Mouse (Mus musculus) limb, embryonic 11.5 days (tissue): Measurements from ENCODE around the gene Wdr4. TPM values are rescaled to one million over a fixed set of nuclear protein-coding genes. Genes with fewer than 3 reads are reported as not detected.

Experiments
- ATAC-seq: fragments of 200-750 bp; cut with Nextera tagmentation; 2 replicates; pipeline ENCODE4 v1.8.0; 2017; ENCODE audit warnings: low read depth; ENCODE audit not compliant: insufficient number of reproducible peaks, low FRiP score, low TSS enrichment
- DNase-seq: peaks from one replicate; pipeline ENCODE4 v3.0.0-alpha.2; 2015; ENCODE audit warnings: low spot score
- H3K27ac ChIP-seq: fragments of 300-500 bp; sonication (generic); replicated peaks from 2 replicates; pipeline ENCODE4 v1.5.1; 2014; ENCODE audit warnings: low read depth, mild to moderate bottlenecking, low read length
- H3K27me3 ChIP-seq: fragments of 300-500 bp; sonication (generic); 2 replicates; pipeline ENCODE4 v1.6.1; 2014; ENCODE audit warnings: mild to moderate bottlenecking, low read length, mixed read lengths; ENCODE audit not compliant: control insufficient read depth, insufficient read depth
- H3K36me3 ChIP-seq: fragments of 300-500 bp; sonication (generic); 2 replicates; pipeline ENCODE4 v1.6.1; 2014; ENCODE audit warnings: mild to moderate bottlenecking, low read length, moderate library complexity, mixed read lengths; ENCODE audit not compliant: control insufficient read depth, insufficient read depth
- H3K4me1 ChIP-seq: fragments of 300-500 bp; sonication (generic); 2 replicates; pipeline ENCODE4 v1.6.1; 2014; ENCODE audit warnings: low read length, mixed read lengths; ENCODE audit not compliant: control insufficient read depth, insufficient read depth
- H3K4me2 ChIP-seq: fragments of 300-500 bp; sonication (generic); 2 replicates; pipeline ENCODE4 v1.6.1; 2014; ENCODE audit warnings: low read depth, mild to moderate bottlenecking, moderate library complexity; ENCODE audit not compliant: severe bottlenecking
- H3K4me3 ChIP-seq: fragments of 300-500 bp; sonication (generic); 2 replicates; pipeline ENCODE4 v1.5.1; 2014; ENCODE audit warnings: low read depth, low read length
- H3K9ac ChIP-seq: fragments of 300-500 bp; sonication (generic); 2 replicates; pipeline ENCODE4 v1.6.1; 2014; ENCODE audit warnings: mild to moderate bottlenecking, low read length
- H3K9me3 ChIP-seq: fragments of 300-500 bp; sonication (generic); 2 replicates; pipeline ENCODE4 v1.6.1; 2016; ENCODE audit warnings: low read length; ENCODE audit not compliant: control insufficient read depth
- WGBS: fragments of 180-500 bp; shearing (Covaris S2); extraction: QIAGEN DNeasy Blood & Tissue Kit; methylation state at CpG from one replicate; pipeline ENCODE4 v1.1.7; 2014; 5-methylcytosine and 5-hydroxymethylcytosine counted together
- polyA plus RNA-seq: library from polyadenylated mRNA; unstranded; fragments of >200 nt; fragmentation: Nextera tagmentation; extraction: Ambion mirVana; gene quantifications from 2 replicates; pipeline ENCODE4 v1.2.1, GENCODE M21; 2014

The Wdr4 gene
- polyA plus RNA-seq, 1 experiment from 2014 or later, result 43.6 TPM

DNA sequence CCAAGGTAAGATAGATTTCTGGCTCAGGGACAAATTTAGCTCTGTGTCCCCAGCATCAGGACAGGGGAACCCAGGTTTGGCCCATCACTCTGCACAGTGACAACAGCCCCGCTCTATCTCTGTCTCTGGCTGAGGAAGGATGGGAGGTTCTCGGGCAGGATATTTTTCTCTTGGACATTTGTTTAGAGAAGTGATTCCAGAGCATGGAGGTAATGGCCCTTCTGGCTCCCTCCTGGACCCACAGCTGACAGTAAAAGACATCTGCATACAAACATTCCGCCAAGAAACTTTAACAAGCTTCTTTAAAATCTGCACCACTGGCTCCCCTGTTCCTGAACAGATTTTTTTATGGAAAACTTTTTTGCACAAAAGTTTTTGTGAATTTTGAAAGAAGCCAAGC lies 66.3 kb downstream of the Wdr4 start:
- Histone ChIP-seq H3K27ac (no peak overlapping the region), H3K9me3 (no peaks in the 10 kb centered on the region), H3K27me3 (no peaks in the 10 kb centered on the region), H3K4me2 (no peak overlapping the region), H3K4me1 (peaks cover 12% of the 10 kb centered on the region), H3K36me3 (no peaks in the 10 kb centered on the region), H3K9ac (no peak overlapping the region), H3K4me3 (no peak overlapping the region)
- DNase-seq (no peak), ATAC-seq (no peak)
- WGBS, result 40% methylated on average over 3 of the region's 3 CpGs

DNA sequence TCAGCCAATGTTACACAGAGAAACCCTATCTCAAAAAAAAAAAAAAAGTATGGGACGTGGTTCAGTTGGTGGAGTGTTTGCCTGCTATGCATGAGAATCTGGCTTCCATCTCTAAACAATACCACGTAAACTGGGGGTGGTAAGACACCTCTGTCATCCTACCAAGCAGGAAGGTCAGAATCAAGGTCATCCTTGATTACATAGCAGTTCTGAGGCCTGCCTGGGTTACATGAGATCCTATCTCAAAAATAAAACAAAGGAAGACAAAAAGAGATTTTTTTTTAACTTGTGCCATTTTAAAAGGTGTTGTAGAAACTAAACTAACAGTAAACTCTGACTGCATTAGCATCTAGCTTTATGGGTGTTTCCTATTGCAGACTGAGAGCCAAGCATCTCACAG lies 67.0 kb downstream of the Wdr4 start:
- no peak overlapping the region for H3K9ac ChIP-seq
- H3K4me2 ChIP-seq, result no peak overlapping the region
- peaks cover 12% of the 10 kb centered on the region for H3K4me1 ChIP-seq
- H3K9me3 ChIP-seq, result no peaks in the 10 kb centered on the region
- ATAC-seq (no peak), DNase-seq (no peak)
- H3K4me3 ChIP-seq, result no peak overlapping the region
- no peaks in the 10 kb centered on the region for H3K27me3 ChIP-seq
- no peak overlapping the region for H3K27ac ChIP-seq
- 72% methylated on average over 2 of the region's 2 CpGs for WGBS
- H3K36me3 ChIP-seq, result no peaks in the 10 kb centered on the region

DNA sequence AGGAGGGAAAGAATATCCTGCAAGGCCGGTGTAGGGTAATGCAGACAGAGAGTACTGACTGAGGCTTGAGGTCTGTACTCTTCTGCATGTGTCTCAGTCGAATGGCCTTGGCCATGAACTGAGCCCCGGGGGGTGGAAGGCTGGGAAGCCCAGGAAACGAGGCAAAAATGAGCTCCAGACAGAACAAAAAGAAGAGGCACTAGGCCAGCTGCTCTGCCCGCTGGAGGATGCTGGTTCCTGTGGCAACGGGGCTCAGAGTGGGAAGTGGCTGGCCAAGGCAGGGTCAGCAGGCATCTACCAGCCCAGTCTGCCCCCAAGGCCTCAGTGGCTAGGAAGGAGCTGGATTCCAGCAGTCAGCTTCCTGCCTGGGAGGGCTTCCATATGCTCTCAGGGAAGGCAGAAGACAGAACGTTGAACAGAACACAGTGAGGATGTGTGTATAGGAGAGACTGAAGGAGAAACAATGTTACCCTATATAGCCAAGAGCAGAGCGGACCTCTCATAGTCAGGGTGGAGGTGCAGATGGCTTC lies 68.5 kb downstream of the Wdr4 start:
- Histone ChIP-seq H3K27ac (0 out of 2 replicates have a peak overlapping the region, but pooled peaks have one; percentile 39), H3K36me3 (no peaks in the 10 kb centered on the region), H3K4me3 (no peak overlapping the region), H3K4me1 (peaks cover 12% of the 10 kb centered on the region), H3K27me3 (no peaks in the 10 kb centered on the region), H3K9me3 (no peaks in the 10 kb centered on the region), H3K4me2 (no peak overlapping the region), H3K9ac (peak overlapping the region; percentile 22; the same call in 1 of the 2 replicates)
- DNase-seq (no peak), ATAC-seq (no peak)
- WGBS, result 52% methylated on average over 8 of the region's 8 CpGs

DNA sequence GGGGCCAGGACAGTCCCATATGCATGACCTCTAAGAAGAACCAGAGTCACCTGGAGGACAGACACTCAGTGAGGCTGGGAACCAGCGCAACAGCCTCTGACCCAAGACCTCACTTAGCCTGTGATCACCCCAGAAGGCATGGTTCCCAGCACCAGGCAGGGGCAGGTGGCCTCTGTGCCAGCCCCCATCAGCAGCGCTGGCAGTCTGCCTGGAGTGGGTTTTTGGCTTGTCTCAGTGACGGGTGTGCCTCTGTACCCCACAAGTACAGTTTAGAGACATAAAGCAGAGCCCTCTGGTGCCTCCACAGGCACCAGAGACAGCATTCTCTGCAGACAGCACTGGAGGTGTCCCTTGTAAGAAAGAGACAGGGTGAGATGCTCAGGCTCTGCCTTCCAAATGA lies 69.6 kb downstream of the Wdr4 start:
- no peak overlapping the region for H3K9ac ChIP-seq
- ATAC-seq (no peak), DNase-seq (no peak)
- H3K4me3 ChIP-seq, result no peak overlapping the region
- H3K27ac ChIP-seq, result no peak overlapping the region
- H3K9me3 ChIP-seq, result no peaks in the 10 kb centered on the region
- H3K36me3 ChIP-seq, result no peaks in the 10 kb centered on the region
- 86% methylated on average over 3 of the region's 3 CpGs for WGBS
- peaks cover 17% of the 10 kb centered on the region for H3K4me1 ChIP-seq
- H3K4me2 ChIP-seq, result no peak overlapping the region
- no peaks in the 10 kb centered on the region for H3K27me3 ChIP-seq

DNA sequence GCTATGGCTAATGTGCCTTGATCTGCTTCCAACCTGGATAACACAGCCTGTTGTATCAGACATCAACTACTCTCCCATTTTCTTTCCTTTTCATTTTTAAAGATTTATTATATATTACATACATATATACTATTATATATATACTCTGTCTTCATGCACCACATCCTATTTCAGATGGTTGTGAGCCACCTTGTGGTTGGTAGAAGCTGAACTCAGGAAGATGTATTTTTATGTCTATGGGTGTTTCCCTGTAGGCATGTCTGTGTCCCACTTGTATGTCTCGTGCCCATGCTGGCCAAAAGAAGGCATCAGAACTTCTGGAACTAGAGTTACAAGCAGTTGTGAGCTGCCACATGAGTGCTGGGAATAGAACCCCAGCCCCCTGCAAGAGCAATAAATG lies 71.3 kb downstream of the Wdr4 start:
- peaks cover 34% of the 10 kb centered on the region for H3K4me1 ChIP-seq
- H3K36me3 ChIP-seq, result no peaks in the 10 kb centered on the region
- H3K9me3 ChIP-seq, result no peaks in the 10 kb centered on the region
- H3K27ac ChIP-seq, result no peak overlapping the region
- no peak for ATAC-seq
- WGBS, result 74% methylated on average over 1 of the region's 1 CpGs
- DNase-seq, result no peak
- no peak overlapping the region for H3K4me3 ChIP-seq
- H3K27me3 ChIP-seq, result no peaks in the 10 kb centered on the region
- no peak overlapping the region for H3K9ac ChIP-seq
- H3K4me2 ChIP-seq, result no peak overlapping the region

DNA sequence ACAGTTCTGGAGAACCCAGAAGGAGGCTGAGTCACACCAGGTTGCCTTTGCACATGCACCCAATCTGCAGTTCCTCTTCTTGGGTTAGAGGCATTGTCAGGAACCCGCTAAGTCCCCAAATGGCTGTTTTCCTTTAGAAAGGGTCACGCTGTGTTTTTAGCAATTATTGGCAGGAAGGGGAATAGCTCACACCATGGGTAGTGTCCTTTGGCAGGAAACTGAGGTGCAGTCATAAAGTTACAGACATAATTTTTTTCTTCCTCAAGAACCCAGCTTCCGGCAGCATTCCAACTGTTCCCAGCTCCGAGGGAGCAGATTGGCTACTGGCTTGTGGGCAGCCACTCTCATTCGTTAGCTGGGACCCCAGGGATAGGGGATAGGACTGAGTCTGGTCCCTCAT lies 72.0 kb downstream of the Wdr4 start:
- ATAC-seq (no peak), DNase-seq (no peak)
- no peaks in the 10 kb centered on the region for H3K9me3 ChIP-seq
- WGBS, result 59% methylated on average over 5 of the region's 5 CpGs
- H3K36me3 ChIP-seq, result no peaks in the 10 kb centered on the region
- no peak overlapping the region for H3K9ac ChIP-seq
- H3K4me3 ChIP-seq, result no peak overlapping the region
- no peak overlapping the region for H3K4me2 ChIP-seq
- H3K27ac ChIP-seq, result no peak overlapping the region
- peaks cover 42% of the 10 kb centered on the region for H3K4me1 ChIP-seq
- no peaks in the 10 kb centered on the region for H3K27me3 ChIP-seq

DNA sequence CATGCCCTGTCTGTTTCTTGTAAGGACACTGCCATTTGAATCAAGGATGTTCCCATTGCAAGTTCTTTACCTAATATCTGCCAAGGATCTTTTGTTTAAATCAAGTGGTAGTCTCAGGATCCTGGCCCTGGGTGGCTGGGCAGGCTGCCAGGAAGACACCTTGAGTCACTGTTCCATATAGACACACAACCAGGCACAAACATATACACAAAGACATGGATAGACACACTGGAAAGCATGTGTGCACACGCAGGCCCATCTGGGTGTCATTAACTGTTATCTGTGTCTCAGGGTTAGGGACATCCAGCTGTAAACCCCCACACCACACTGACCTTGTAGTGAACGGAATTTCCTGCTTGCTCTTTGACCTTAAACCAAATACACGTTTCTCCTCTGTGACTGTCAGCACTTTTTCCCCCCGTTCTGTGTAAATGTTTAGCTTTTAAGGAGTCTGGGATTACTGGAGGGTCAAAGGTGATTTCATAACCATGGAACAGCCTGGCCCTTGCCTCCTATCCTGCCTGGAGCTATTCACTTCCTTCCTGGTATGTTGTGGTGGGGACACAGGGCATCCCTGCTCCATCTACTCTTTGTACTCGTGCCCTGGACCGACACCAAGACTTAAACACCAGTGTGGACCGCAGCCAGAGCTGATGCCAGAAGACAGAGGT lies 74.6 kb downstream of the Wdr4 start:
- ATAC-seq (no peak), DNase-seq (no peak)
- Histone ChIP-seq H3K9me3 (no peaks in the 10 kb centered on the region), H3K36me3 (no peaks in the 10 kb centered on the region), H3K27me3 (no peaks in the 10 kb centered on the region), H3K4me1 (peaks cover 33% of the 10 kb centered on the region), H3K9ac (no peak overlapping the region), H3K27ac (0 out of 2 replicates have a peak overlapping the region, but pooled peaks have one; percentile 14), H3K4me2 (no peak overlapping the region), H3K4me3 (no peak overlapping the region)
- WGBS, result 15% methylated on average over 7 of the region's 7 CpGs
